Mouse (Mus musculus) midbrain, embryonic 14.5 days (tissue): Measurements from ENCODE around the gene Plekha1. TPM values are rescaled to one million over a fixed set of nuclear protein-coding genes. Genes with fewer than 3 reads are reported as not detected.

ENCODE experiments used
- ATAC-seq: fragments of 200-750 bp; cut with Nextera tagmentation; 2 replicates; pipeline ENCODE4 v1.8.0; 2017; ENCODE audit warnings: moderate number of reproducible peaks, moderate library complexity; ENCODE audit not compliant: low FRiP score, low TSS enrichment
- DNase-seq: peaks from one replicate; pipeline ENCODE4 v3.0.0-alpha.2; 2015
- H3K27ac ChIP-seq: fragments of 300-500 bp; sonication (generic); replicated peaks from 2 replicates; pipeline ENCODE4 v1.5.1; 2014; ENCODE audit warnings: mild to moderate bottlenecking, low read depth, low read length, moderate library complexity
- H3K27me3 ChIP-seq: fragments of 300-500 bp; sonication (generic); 2 replicates; pipeline ENCODE4 v1.6.1; 2014; ENCODE audit warnings: low read length, control low read depth, mixed read lengths; ENCODE audit not compliant: control insufficient read depth, insufficient read depth
- H3K36me3 ChIP-seq: fragments of 300-500 bp; sonication (generic); 2 replicates; pipeline ENCODE4 v1.6.1; 2014; ENCODE audit warnings: low read length, control low read depth; ENCODE audit not compliant: control insufficient read depth, insufficient read depth
- H3K4me1 ChIP-seq: fragments of 300-500 bp; sonication (generic); 2 replicates; pipeline ENCODE4 v1.6.1; 2014; ENCODE audit warnings: mild to moderate bottlenecking, antibody characterized with exemption, low read length, control low read depth; ENCODE audit not compliant: control insufficient read depth, insufficient read depth
- H3K4me2 ChIP-seq: fragments of 300-500 bp; sonication (generic); 2 replicates; pipeline ENCODE4 v1.6.1; 2014; ENCODE audit warnings: mild to moderate bottlenecking, low read length, moderate library complexity
- H3K4me3 ChIP-seq: fragments of 300-500 bp; sonication (generic); replicated peaks from 2 replicates; pipeline ENCODE4 v1.5.1; 2014; ENCODE audit warnings: low read depth, low read length
- H3K9ac ChIP-seq: fragments of 300-500 bp; sonication (generic); replicated peaks from 2 replicates; pipeline ENCODE4 v1.6.1; 2014; ENCODE audit warnings: mild to moderate bottlenecking, low read length, moderate library complexity
- H3K9me3 ChIP-seq: fragments of 300-500 bp; sonication (generic); 2 replicates; pipeline ENCODE4 v1.6.1; 2016; ENCODE audit warnings: low read length, control low read depth, mixed read lengths; ENCODE audit not compliant: control insufficient read depth
- WGBS: fragments of 180-500 bp; shearing (Covaris S2); extraction: QIAGEN DNeasy Blood & Tissue Kit; methylation state at CpG from one replicate; pipeline ENCODE4 v1.1.7; 2014; 5-methylcytosine and 5-hydroxymethylcytosine counted together
- polyA plus RNA-seq: library from polyadenylated mRNA; unstranded; fragments of >200 nt; fragmentation: Nextera tagmentation; extraction: Ambion mirVana; gene quantifications from 2 replicates; pipeline ENCODE4 v1.2.1, GENCODE M21; 2014

Plekha1 gene
- polyA plus RNA-seq, 1 experiment from 2014 or later = 65.1 TPM

GRCm38 (mm10) chr7:130922981-130923731 lies 57.6 kb downstream of the Plekha1 start:
- Histone ChIP-seq H3K9ac (no peak overlapping the region), H3K9me3 (no peaks in the 10 kb centered on the region), H3K4me2 (no peak overlapping the region), H3K36me3 (no peaks in the 10 kb centered on the region), H3K27ac (no peak overlapping the region), H3K4me3 (no peak overlapping the region), H3K4me1 (no peaks in the 10 kb centered on the region), H3K27me3 (no peaks in the 10 kb centered on the region)
- ATAC-seq (no peak), DNase-seq (peak; percentile 16)
- WGBS = 70% methylated on average over 13 of the region's 13 CpGs

GRCm38 (mm10) chr7:130930401-130930800 lies 64.8 kb downstream of the Plekha1 start:
- peaks cover 22% of the 10 kb centered on the region for H3K27me3 ChIP-seq
- H3K9me3 ChIP-seq = no peaks in the 10 kb centered on the region
- no peak overlapping the region for H3K27ac ChIP-seq
- no peaks in the 10 kb centered on the region for H3K36me3 ChIP-seq
- no peak for ATAC-seq
- H3K4me2 ChIP-seq = no peak overlapping the region
- WGBS = 68% methylated on average over 3 of the region's 3 CpGs
- no peaks in the 10 kb centered on the region for H3K4me1 ChIP-seq
- DNase-seq = no peak
- no peak overlapping the region for H3K9ac ChIP-seq
- no peak overlapping the region for H3K4me3 ChIP-seq

- Histone ChIP-seq H3K27me3 (peaks cover 47% of the 10 kb centered on the region), H3K4me1 (peaks cover 11% of the 10 kb centered on the region; the same call in 1 of the 2 replicates), H3K9ac (no peak overlapping the region), H3K27ac (no peak overlapping the region), H3K4me2 (no peak overlapping the region), H3K4me3 (no peak overlapping the region), H3K9me3 (no peaks in the 10 kb centered on the region), H3K36me3 (no peaks in the 10 kb centered on the region)
- no peak for DNase-seq
- ATAC-seq = no peak
- 84% methylated on average over 9 of the region's 9 CpGs for WGBS
These were observed 67.4 kb downstream of the Plekha1 start for GRCm38 (mm10) chr7:130932921-130933320.

- no peak overlapping the region for H3K27ac ChIP-seq
- 88% methylated on average over 4 of the region's 4 CpGs for WGBS
- DNase-seq (no peak), ATAC-seq (no peak)
- no peak overlapping the region for H3K9ac ChIP-seq
- H3K4me1 ChIP-seq = peaks cover 11% of the 10 kb centered on the region; the same call in 1 of the 2 replicates
- no peaks in the 10 kb centered on the region for H3K36me3 ChIP-seq
- no peak overlapping the region for H3K4me3 ChIP-seq
- H3K9me3 ChIP-seq = no peaks in the 10 kb centered on the region
- peaks cover 59% of the 10 kb centered on the region for H3K27me3 ChIP-seq
- H3K4me2 ChIP-seq = no peak overlapping the region
These were observed 69.1 kb downstream of the Plekha1 start for GRCm38 (mm10) chr7:130934654-130935053.

- no peaks in the 10 kb centered on the region for H3K36me3 ChIP-seq
- no peaks in the 10 kb centered on the region for H3K9me3 ChIP-seq
- H3K4me1 ChIP-seq = peaks cover 11% of the 10 kb centered on the region; the same call in 1 of the 2 replicates
- H3K27me3 ChIP-seq = peaks cover 59% of the 10 kb centered on the region
- H3K9ac ChIP-seq = no peak overlapping the region
- DNase-seq (no peak), ATAC-seq (no peak)
- H3K4me2 ChIP-seq = peak overlapping the region; percentile 60
- H3K4me3 ChIP-seq = peak overlapping the region; percentile 40
- WGBS = 10% methylated on average over 16 of the region's 16 CpGs
- no peak overlapping the region for H3K27ac ChIP-seq
These were observed 69.9 kb downstream of the Plekha1 start for GRCm38 (mm10) chr7:130935421-130935792.

- H3K27me3 ChIP-seq = peaks cover 59% of the 10 kb centered on the region
- under 1% methylated on average over 70 of the region's 70 CpGs for WGBS
- peaks cover 11% of the 10 kb centered on the region; the same call in 1 of the 2 replicates for H3K4me1 ChIP-seq
These were observed 70.4 kb downstream of the Plekha1 start, which contains the start of gene Htra1 for GRCm38 (mm10) chr7:130935793-130936471. TSS of gene Htra1 (plus strand) at chr7:130936111.

GRCm38 (mm10) chr7:130936472-130936951 lies 71.0 kb downstream of the Plekha1 start:
- ATAC-seq (no peak), DNase-seq (peak; percentile 12)
- no peaks in the 10 kb centered on the region for H3K36me3 ChIP-seq
- H3K27me3 ChIP-seq = peaks cover 59% of the 10 kb centered on the region
- no peak overlapping the region for H3K27ac ChIP-seq
- H3K9me3 ChIP-seq = no peaks in the 10 kb centered on the region
- WGBS = 1% methylated on average over 48 of the region's 49 CpGs
- peak overlapping the region; percentile 40 for H3K4me3 ChIP-seq
- H3K4me2 ChIP-seq = peak overlapping the region; percentile 60
- H3K4me1 ChIP-seq = peaks cover 11% of the 10 kb centered on the region; the same call in 1 of the 2 replicates
- peak overlapping the region; percentile 29 for H3K9ac ChIP-seq

More at GRCm38 (mm10) chr7:130935793-130936471, 70.4 kb downstream of the Plekha1 start, which contains the start of gene Htra1:
- H3K4me3 ChIP-seq = peak within 1 kb of the TSS; percentile 40
- H3K36me3 ChIP-seq = no peaks in the 10 kb centered on the region
- peak within 1 kb of the TSS; percentile 60 for H3K4me2 ChIP-seq
- H3K9me3 ChIP-seq = no peaks in the 10 kb centered on the region
- ATAC-seq (no peak), DNase-seq (peak; percentile 56)
- no peak within 1 kb of the TSS for H3K27ac ChIP-seq
- H3K9ac ChIP-seq = peak within 1 kb of the TSS; percentile 29

- Histone ChIP-seq H3K36me3 (no peaks in the 10 kb centered on the region), H3K9me3 (no peaks in the 10 kb centered on the region), H3K4me2 (no peak overlapping the region; the same call in 1 of the 2 replicates), H3K27me3 (peaks cover 59% of the 10 kb centered on the region), H3K4me3 (no peak overlapping the region), H3K4me1 (peaks cover 11% of the 10 kb centered on the region; the same call in 1 of the 2 replicates), H3K27ac (no peak overlapping the region), H3K9ac (no peak overlapping the region)
- no peak for ATAC-seq
- DNase-seq = no peak
- WGBS = 30% methylated on average over 12 of the region's 12 CpGs
These were observed 71.8 kb downstream of the Plekha1 start for GRCm38 (mm10) chr7:130937266-130937841.
